Mouse (Mus musculus) ovary, postnatal 14 days (tissue): ENCODE measurements around the gene Rpl9-ps1.

Experiments used
- DNase-seq: peaks from one replicate; pipeline ENCODE4 v3.0.0; 2022; ENCODE audit warnings: low spot score

The Rpl9-ps1 gene

DNA sequence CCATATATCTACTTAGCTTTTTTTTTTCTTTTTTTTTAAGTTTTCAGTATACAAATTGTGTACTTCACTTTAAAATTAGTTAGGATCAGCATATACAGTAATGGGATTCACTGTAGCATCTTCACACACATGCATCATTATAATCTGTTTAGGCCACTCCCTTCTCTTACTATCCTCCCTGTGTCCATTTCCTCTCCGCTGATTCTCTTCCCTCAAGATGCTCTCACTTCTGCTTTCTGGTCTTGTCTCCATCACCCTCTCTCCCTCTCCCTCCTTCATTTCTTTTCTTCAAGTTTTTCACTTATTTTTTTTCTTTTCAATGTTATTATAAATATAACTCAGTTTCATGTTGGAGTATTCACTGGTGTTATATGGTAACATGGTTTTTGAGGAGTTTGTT is 26.4 kb downstream of the Rpl9-ps1 start:
- no peak for DNase-seq

DNA sequence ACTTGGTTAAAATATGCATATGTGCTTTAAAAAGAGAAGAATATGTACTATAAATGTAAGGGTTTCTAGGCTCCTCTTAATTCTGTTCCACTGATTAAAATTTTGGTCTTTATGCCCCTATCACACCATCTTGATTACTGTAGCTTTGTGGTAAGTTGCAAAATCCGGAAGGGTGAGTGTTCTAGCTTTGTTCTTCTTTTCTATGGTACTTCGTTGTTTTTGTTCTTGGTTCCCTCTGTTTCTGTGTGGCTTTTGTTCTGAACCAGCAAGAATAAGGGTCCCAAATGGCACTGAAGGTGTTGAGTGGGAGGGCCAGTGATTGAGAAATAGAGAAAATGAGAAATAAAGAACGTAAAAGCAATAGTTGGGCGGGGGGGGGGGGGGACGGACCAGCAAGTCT is 27.2 kb downstream of the Rpl9-ps1 start:
- DNase-seq: no peak

DNA sequence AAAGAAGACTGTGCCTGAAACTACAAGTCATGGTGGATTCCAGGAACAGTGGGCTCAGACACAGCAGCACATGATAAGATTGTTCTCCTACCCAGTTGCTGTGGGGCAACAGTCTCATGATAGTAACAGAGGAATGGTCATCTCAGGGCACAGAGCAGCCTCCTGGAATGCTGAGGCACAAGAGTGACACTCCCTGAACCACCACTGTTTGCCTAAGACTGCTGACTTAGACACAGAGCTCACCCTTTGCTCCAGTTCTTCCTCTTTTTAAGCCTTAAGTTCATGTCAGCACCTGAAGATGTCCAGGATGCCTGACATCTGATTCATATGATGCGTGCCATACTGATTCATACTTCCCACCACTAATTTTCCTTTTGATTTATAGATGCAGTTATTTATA is 28.8 kb downstream of the Rpl9-ps1 start:
- DNase-seq: no peak

DNA sequence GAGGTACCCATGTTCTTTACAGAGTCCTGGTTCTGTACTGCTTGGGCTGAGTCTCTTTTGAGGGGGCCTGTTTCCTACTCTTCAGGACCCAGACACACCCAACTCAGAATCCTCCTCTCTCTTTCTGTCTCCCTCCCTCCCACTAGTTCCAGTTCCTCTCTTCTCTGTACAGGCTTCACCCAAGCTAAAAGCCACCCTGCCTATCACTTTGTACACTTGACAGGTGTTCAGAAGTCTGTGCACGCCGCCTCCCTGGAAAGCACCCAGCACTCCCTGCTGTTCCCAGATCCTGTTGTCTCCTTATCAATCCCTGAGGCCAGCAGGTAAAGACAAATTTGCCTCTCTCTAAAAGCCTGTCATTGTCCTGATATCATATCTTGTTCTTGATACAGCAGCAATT is 34.5 kb downstream of the Rpl9-ps1 start:
- no peak for DNase-seq

DNA sequence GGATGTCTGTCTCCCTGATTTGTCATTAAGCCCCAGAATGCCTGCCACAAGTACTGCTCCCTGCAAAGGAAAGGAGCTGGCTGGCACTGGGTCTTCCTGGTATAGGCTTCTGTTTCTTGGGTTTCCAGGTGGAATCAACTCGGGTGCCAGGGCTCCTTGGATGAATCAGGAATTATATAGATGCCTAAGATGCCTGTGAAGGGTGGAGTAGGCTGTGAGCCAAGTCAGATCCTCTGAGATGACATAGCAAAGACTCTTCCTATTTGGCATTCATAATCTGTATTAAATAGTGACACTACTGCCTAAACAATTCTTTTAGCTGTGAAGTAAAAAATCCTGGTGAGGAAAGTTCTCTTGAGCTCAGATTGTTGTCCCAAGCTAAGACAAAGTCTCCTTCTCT is 39.0 kb downstream of the Rpl9-ps1 start:
- DNase-seq: no peak

DNA sequence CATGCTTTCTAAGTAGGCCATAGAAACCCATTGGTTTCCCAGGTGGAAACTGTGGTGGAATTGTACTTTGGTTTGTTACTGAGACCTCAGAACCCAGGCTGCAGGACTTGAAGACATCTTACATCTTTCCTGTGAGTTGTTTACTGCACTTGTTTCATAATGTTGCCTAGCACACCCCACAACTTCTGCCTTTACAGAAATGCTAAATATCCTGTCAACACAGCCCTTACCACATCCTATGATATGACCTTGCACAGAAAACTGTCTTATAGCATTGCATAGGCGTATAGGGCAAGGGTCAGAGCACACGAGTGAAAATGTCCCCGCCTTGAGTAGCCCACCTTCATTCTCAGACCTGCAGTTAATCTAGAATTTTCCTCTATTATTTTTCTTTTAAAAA is 39.9 kb downstream of the Rpl9-ps1 start:
- DNase-seq: no peak

DNA sequence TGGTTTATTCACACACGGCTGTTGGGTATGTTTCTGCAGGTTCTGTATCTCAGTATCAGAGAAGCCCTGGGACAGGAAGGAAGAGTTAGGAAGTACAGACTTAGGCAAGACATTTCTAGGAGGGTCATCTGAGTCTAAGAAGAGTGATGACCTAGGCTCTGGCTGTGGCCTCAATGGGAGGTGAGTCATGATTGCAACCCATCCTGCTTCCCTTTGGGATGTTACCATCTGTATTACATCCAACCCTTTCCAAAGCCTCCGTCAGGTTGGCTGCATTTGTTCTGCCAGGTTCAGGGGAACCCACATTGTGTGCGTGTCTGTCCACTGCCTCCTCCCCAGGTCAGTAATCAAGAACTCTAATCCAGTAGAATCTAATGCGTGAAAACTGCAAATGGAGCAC is 40.7 kb downstream of the Rpl9-ps1 start:
- DNase-seq: no peak

DNA sequence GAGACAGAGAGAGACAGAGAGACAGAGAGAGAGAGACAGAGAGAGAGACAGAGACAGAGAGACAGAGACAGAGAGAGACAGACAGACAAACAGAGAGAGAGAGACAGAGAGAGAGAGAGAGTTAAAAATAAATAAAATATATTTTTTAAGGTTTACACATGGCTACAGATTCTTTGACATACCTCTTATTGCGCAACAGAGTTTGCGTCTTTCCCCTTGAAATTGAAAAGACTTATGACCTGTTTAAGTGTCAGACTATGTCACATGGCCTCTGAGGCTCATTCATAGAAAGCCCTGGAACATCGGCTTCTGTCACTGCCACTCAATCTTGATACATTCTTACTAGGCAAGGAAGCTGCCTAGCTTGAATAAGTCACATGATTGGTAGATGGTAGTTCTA is 42.0 kb downstream of the Rpl9-ps1 start:
- no peak for DNase-seq

DNA sequence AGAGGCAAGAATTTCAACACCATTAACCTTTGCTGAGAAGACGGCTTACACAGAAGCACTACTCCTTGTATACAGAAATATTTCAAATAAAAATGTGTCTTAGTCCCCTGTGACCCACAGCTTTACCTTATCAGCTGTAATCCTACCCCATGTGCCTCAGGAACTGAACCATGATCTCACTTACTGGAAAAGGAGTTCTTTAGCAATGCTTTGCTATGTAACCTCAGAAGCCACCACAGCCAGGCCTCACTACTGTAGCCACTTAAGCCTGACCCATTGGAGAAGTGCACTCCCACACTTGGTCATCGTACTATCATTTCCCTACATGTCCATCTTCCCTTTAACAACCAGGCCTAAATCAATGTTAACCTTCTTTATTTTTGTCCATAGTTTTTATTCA is 44.8 kb downstream of the Rpl9-ps1 start:
- DNase-seq: no peak

DNA sequence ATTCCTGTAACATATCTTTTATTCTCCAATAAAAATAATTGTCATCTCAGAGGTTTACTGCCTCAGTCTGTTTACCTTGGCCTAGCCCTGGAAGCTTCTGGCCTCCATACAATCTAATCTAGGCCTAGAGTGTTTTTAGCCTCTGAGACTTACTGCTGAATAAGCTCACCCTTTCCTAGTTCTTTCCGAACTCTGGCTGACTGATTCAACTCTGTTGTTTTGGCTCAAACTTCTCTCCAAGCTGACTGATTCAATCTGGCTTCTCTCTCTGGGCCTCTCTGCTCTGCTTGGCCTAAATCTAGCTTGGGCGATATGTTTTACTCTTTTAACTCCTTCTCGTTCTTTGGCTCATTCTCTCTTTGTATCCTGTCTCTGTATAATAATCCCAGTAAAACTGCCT is 46.4 kb downstream of the Rpl9-ps1 start:
- DNase-seq: no peak

DNA sequence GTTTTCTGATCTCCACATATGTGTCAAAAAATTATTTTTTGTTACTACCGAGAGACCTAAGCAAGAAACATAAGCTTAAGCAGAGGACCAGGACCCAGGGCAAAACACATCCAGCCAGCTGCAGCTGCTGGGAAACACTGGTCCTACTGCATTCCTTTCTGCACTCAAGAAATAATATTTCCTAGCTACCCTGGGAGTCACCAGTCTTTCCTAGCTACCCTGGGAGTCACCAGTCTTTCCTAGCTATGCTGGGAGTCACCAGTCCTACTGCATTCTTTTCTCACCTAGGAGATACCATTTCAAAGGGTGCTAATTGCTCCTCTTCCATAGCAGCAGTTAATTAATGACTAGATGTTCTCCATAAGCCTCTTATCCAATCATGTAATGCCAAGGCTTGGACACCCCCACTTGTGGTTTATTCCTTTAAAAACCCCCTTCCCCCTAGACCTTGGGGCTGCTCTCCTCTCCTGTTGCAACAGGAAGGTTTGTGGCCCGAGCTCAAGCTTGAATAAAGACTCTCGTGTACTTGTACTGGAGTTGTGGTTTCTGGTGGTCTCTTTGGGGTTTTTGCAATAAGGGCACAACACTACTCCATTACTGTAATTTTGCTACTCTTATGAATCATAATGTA is 47.1 kb downstream of the Rpl9-ps1 start:
- no peak for DNase-seq

DNA sequence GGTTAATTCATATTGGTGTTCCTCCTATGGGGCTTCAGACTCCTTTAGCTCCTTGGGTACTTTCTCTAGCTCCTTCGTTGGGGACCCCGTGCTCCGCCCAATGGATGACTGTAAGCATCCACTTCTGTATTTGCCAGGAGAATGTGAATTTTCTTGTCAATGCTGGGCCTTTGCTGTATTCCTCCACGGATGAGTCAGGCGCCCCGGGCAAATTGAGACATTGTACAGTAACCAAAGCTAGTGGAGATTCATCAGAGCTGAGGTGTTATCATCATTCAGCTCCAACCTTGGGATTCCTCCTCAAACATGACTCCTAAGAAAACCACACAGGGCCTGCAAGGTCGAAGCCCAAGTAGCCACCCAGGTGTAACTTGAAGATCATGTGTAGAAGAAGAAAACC is 47.6 kb downstream of the Rpl9-ps1 start:
- no peak for DNase-seq

DNA sequence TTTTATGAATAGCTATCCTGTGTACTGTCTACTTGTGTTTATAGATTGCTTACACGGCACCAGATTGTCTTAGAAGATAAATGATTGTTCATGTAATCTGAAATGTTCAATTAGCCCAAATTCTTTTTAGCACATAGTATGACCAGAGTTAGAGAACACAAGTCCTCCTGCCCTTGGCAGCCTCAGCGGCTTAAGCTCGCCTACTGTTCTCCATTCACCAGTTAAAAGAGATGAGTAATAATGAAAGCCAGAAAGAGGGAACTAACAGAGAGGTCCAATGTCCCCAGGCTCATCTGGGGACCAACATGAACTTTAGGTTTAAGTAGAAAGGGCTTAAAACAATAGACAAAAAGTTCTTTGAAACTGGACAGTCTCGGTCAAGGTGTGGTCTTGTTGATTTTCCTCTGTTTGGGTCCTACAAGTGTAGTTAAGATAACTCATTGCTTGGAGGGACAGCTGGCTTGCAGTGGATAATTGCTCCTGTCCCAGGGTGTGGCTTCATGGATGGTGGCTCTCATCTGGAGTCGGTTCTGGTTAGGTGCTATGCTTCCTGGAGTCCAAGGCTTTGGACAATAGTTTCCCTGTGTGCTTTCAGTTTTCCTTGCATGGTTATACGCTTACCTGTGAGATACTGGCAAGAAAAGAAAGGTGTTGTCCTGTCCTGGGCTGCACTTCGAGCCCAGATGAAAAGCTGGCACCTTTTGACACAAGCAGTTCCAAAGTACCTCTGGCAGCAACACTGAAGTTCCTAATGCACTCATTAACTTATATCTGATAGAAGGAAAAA is 49.6 kb downstream of the Rpl9-ps1 start:
- DNase-seq: no peak
